Mouse (Mus musculus) heart, embryonic 14.5 days (tissue): Measurements from ENCODE around the gene Gm29582. TPM values are rescaled to one million over a fixed set of nuclear protein-coding genes. Genes with fewer than 3 reads are reported as not detected.
"Not testable (repeated sequence)": the region's sequence is repeated elsewhere in the genome, so short reads cannot be mapped to it uniquely, and the experiment has no call there.

Experiments used
- ATAC-seq: fragments of 200-750 bp; cut with Nextera tagmentation; 2 replicates; pipeline ENCODE4 v1.8.0; 2017; ENCODE audit warnings: low read depth, moderate TSS enrichment; ENCODE audit not compliant: insufficient number of reproducible peaks, insufficient read depth, low FRiP score
- H3K27ac ChIP-seq, 2 experiments: fragments of 200-500 bp in 1 of 2; fragments of 300-500 bp in 1 of 2; sonication (generic) in 1 of 2; replicated peaks in 1 of 2; 2 replicates each; pipeline ENCODE4 v1.5.1; 2012 to 2014; ENCODE audit warnings: low read depth in 2 of 2, low read length in 2 of 2, control low read depth in 1 of 2, mild to moderate bottlenecking in 1 of 2, mixed read lengths in 1 of 2; ENCODE audit not compliant: control insufficient read depth in 1 of 2, insufficient read depth in 1 of 2
- H3K27me3 ChIP-seq: fragments of 300-500 bp; sonication (generic); 2 replicates; pipeline ENCODE4 v1.6.1; 2014; ENCODE audit warnings: mild to moderate bottlenecking, low read length, control low read depth; ENCODE audit not compliant: control insufficient read depth, insufficient read depth
- H3K36me3 ChIP-seq: fragments of 300-500 bp; sonication (generic); 2 replicates; pipeline ENCODE4 v1.6.1; 2014; ENCODE audit warnings: mild to moderate bottlenecking, control low read depth, low read length, mixed read lengths; ENCODE audit not compliant: control insufficient read depth, insufficient read depth
- H3K4me1 ChIP-seq, 2 experiments: fragments of 200-500 bp in 1 of 2; fragments of 300-500 bp in 1 of 2; sonication (generic) in 1 of 2; 2 replicates each; pipeline ENCODE4 v1.6.1; 2012 to 2014; ENCODE audit warnings: low read length in 2 of 2, control low read depth in 1 of 2, mixed read lengths in 1 of 2; ENCODE audit not compliant: control insufficient read depth in 2 of 2, insufficient read depth in 2 of 2
- H3K4me2 ChIP-seq: fragments of 300-500 bp; sonication (generic); 2 replicates; pipeline ENCODE4 v1.6.1; 2014; ENCODE audit warnings: mild to moderate bottlenecking, low read length
- H3K4me3 ChIP-seq, 2 experiments: fragments of 200-500 bp in 1 of 2; fragments of 300-500 bp in 1 of 2; sonication (generic) in 1 of 2; 2 replicates each; pipeline ENCODE4 v1.5.1; 2012 to 2014; ENCODE audit warnings: low read length in 2 of 2, mild to moderate bottlenecking in 2 of 2, control low read depth in 1 of 2, low read depth in 1 of 2, moderate library complexity in 1 of 2; ENCODE audit not compliant: control insufficient read depth in 1 of 2, insufficient read depth in 1 of 2
- H3K9ac ChIP-seq: fragments of 300-500 bp; sonication (generic); 2 replicates; pipeline ENCODE4 v1.6.1; 2014; ENCODE audit warnings: mild to moderate bottlenecking, low read length
- H3K9me3 ChIP-seq: fragments of 300-500 bp; sonication (generic); 2 replicates; pipeline ENCODE4 v1.6.1; 2016; ENCODE audit warnings: low read length, control low read depth; ENCODE audit not compliant: control insufficient read depth
- WGBS: fragments of 180-500 bp; shearing (Covaris S2); extraction: QIAGEN DNeasy Blood & Tissue Kit; methylation state at CpG from one replicate; pipeline ENCODE4 v1.1.7; 2014; 5-methylcytosine and 5-hydroxymethylcytosine counted together
- polyA plus RNA-seq: library from polyadenylated mRNA; unstranded; fragments of >200 nt; fragmentation: Nextera tagmentation; extraction: Ambion mirVana; gene quantifications from 2 replicates; pipeline ENCODE4 v1.2.1, GENCODE M21; 2014

Gene Gm29582
- not detected in 2 replicates for polyA plus RNA-seq

GRCm38 (mm10) chrY:30738461-30738860 is at the start of gene Gm29582:
Gene Gm29582 (minus strand): TSS chrY:30738561.
- not testable (repeated sequence) for H3K27me3 ChIP-seq, H3K36me3 ChIP-seq, H3K9me3 ChIP-seq, H3K4me1 ChIP-seq, H3K4me3 ChIP-seq, H3K4me2 ChIP-seq, H3K27ac ChIP-seq, H3K9ac ChIP-seq, ATAC-seq
- WGBS: no CpG with 5 or more reads among the region's 8 CpGs
